Mouse (Mus musculus) liver, postnatal 0 days (tissue): ENCODE results near the gene Olfr640.

Source experiments
- CTCF ChIP-seq: sonication (generic); IDR thresholded peaks from 2 replicates; pipeline ENCODE4 v1.5.1; 2016; ENCODE audit warnings: antibody characterized with exemption, low read depth
- EP300 ChIP-seq: IDR thresholded peaks from 2 replicates; pipeline ENCODE4 v1.6.1; 2016; ENCODE audit warnings: antibody characterized with exemption, low read depth, mild to moderate bottlenecking

GRCm38 (mm10) chr7:104025473-104025872, at the start of gene Olfr640:
- TF ChIP-seq CTCF = no peak
- no peak for TF ChIP-seq EP300
